Mouse (Mus musculus) limb, embryonic 10.5 days (tissue): ENCODE measurements at regions not wholly inside any gene's neighbourhood (a gene's known extent, or its start where the extent isn't known, plus 50 kb on each side); places are given as distances from the start of the nearest gene placed in this dataset.

Experiments
- DNase-seq: peaks from one replicate; pipeline ENCODE4 v3.0.0-alpha.2; 2017; ENCODE audit warnings: low spot score
- H3K27ac ChIP-seq: fragments of 300-500 bp; sonication (generic); 2 replicates; pipeline ENCODE4 v1.5.1; 2016; ENCODE audit warnings: mild to moderate bottlenecking
- H3K27me3 ChIP-seq: fragments of 300-500 bp; sonication (generic); 2 replicates; pipeline ENCODE4 v1.6.1; 2016; ENCODE audit warnings: low read depth, mild to moderate bottlenecking; ENCODE audit not compliant: poor library complexity, severe bottlenecking
- H3K36me3 ChIP-seq: fragments of 300-500 bp; sonication (generic); 2 replicates; pipeline ENCODE4 v1.6.1; 2016; ENCODE audit warnings: mild to moderate bottlenecking, moderate library complexity
- H3K4me1 ChIP-seq: fragments of 300-500 bp; sonication (generic); 2 replicates; pipeline ENCODE4 v1.6.1; 2016
- H3K4me3 ChIP-seq: fragments of 300-500 bp; sonication (generic); 2 replicates; pipeline ENCODE4 v1.5.1; 2016; ENCODE audit warnings: mild to moderate bottlenecking, moderate library complexity
- H3K9me3 ChIP-seq: fragments of 300-500 bp; sonication (generic); replicated peaks from 2 replicates; pipeline ENCODE4 v1.6.1; 2016; ENCODE audit warnings: mild to moderate bottlenecking
- WGBS: fragments of 180-500 bp; shearing (Covaris S2); methylation state at CpG from one replicate; pipeline ENCODE4 v1.1.7; 2016; 5-methylcytosine and 5-hydroxymethylcytosine counted together

- no peak overlapping the region for H3K4me3 ChIP-seq
- no peak for DNase-seq
- H3K4me1 ChIP-seq = peaks cover 3% of the 10 kb centered on the region; the same call in 1 of the 2 replicates
- H3K27me3 ChIP-seq = no peaks in the 10 kb centered on the region
- H3K27ac ChIP-seq = no peak overlapping the region; the same call in 1 of the 2 replicates
- no peaks in the 10 kb centered on the region for H3K9me3 ChIP-seq
- 78% methylated on average over 9 of the region's 9 CpGs for WGBS
- H3K36me3 ChIP-seq = no peaks in the 10 kb centered on the region
These were observed 112.6 kb upstream of the Pitx1 start for GRCm38 (mm10) chr13:55948591-55948990.

DNA sequence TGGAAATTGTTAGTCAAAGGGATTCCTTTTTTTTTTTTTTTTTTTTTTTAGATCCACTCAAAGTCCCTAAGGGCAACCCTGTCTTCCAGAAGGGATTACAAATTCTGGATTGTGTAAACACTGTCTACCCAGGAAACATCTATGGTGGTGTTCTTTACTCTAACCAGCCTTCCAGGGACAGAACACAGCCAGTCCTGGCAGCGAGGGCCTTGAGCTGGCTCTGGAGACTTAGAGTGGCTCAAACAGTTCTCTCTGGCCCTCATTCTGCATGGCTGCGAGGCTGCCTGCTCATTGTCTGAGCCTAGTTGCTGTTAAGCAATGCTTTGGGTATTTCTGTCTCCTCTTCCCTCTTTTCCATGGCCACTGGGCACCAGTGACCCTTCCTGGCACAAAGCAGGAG is 112.2 kb upstream of the Pitx1 start:
- 70% methylated on average over 2 of the region's 2 CpGs for WGBS
- no peak overlapping the region; the same call in 1 of the 2 replicates for H3K27ac ChIP-seq
- no peaks in the 10 kb centered on the region for H3K9me3 ChIP-seq
- H3K36me3 ChIP-seq = no peaks in the 10 kb centered on the region
- peaks cover 3% of the 10 kb centered on the region; the same call in 1 of the 2 replicates for H3K4me1 ChIP-seq
- no peak overlapping the region for H3K4me3 ChIP-seq
- no peak for DNase-seq
- no peaks in the 10 kb centered on the region for H3K27me3 ChIP-seq

GRCm38 (mm10) chr13:55937417-55937816 is 101.4 kb upstream of the Pitx1 start:
- Histone ChIP-seq H3K4me3 (no peak overlapping the region), H3K9me3 (no peaks in the 10 kb centered on the region), H3K4me1 (no peaks in the 10 kb centered on the region), H3K36me3 (no peaks in the 10 kb centered on the region), H3K27me3 (no peaks in the 10 kb centered on the region), H3K27ac (no peak overlapping the region)
- WGBS = 90% methylated on average over 9 of the region's 9 CpGs
- no peak for DNase-seq

DNA sequence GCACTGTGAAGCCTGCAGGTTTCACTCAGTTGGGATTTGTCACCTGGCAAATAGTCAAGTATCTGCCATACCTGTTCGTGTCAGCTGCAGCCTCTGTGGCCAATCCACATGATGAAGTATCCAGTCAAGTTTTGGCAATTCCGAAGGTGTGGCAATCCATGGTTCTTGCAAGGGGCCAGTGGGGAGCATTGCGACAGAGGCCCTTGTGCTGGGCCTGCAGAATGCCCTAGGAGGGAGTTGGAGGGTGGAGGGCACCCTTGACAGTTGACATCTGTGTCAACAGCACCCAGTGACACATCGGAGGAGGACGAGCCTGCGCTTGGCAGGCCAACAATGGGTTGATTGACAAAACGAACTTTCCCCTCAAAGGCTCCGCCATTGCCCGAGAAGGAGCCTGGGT is 101.0 kb upstream of the Pitx1 start:
- DNase-seq = no peak
- WGBS = 92% methylated on average over 9 of the region's 9 CpGs
- no peak overlapping the region for H3K4me3 ChIP-seq

DNA sequence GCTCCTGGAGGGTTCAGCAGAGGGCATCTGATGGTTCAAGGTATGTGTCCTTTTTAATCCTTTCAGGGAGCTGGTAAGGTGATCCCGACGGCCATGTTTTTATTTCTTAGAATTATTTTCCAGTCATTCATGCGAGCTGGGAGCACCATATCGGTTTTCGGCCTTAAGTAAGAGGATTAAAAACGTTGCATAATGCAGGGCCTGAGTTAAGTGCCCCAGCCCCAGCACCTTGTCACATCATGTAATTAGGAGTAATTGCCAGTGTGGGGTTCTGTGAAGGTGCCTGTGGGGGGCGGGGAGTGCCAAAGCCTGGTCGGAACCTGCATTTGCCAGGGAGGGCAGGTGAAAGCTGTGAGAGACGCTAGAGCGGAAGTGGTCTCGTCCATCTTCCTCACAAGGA is 94.6 kb upstream of the Pitx1 start:
- H3K4me1 ChIP-seq = peaks cover 13% of the 10 kb centered on the region
- no peak for DNase-seq
- WGBS = 72% methylated on average over 11 of the region's 11 CpGs
- H3K27ac ChIP-seq = no peak overlapping the region
- H3K4me3 ChIP-seq = no peak overlapping the region
- H3K27me3 ChIP-seq = no peaks in the 10 kb centered on the region
- no peaks in the 10 kb centered on the region for H3K9me3 ChIP-seq
- no peaks in the 10 kb centered on the region for H3K36me3 ChIP-seq

More for the DNA sequence above, 101.0 kb upstream of the Pitx1 start:
- no peaks in the 10 kb centered on the region for H3K9me3 ChIP-seq
- no peaks in the 10 kb centered on the region for H3K4me1 ChIP-seq
- H3K27ac ChIP-seq = no peak overlapping the region
- H3K36me3 ChIP-seq = no peaks in the 10 kb centered on the region
- H3K27me3 ChIP-seq = no peaks in the 10 kb centered on the region

GRCm38 (mm10) chr13:55929814-55930213 is 93.8 kb upstream of the Pitx1 start:
- no peaks in the 10 kb centered on the region for H3K36me3 ChIP-seq
- no peak overlapping the region for H3K4me3 ChIP-seq
- no peaks in the 10 kb centered on the region for H3K9me3 ChIP-seq
- WGBS = 51% methylated on average over 6 of the region's 6 CpGs
- DNase-seq = no peak
- H3K27ac ChIP-seq = no peak overlapping the region
- H3K4me1 ChIP-seq = peaks cover 13% of the 10 kb centered on the region
- peaks cover under 1% of the 10 kb centered on the region; the same call in 1 of the 2 replicates for H3K27me3 ChIP-seq

GRCm38 (mm10) chr13:55923505-55924136 is 87.6 kb upstream of the Pitx1 start:
- peak overlapping the region; percentile 39 for H3K4me3 ChIP-seq
- peak; percentile 54 for DNase-seq

DNA sequence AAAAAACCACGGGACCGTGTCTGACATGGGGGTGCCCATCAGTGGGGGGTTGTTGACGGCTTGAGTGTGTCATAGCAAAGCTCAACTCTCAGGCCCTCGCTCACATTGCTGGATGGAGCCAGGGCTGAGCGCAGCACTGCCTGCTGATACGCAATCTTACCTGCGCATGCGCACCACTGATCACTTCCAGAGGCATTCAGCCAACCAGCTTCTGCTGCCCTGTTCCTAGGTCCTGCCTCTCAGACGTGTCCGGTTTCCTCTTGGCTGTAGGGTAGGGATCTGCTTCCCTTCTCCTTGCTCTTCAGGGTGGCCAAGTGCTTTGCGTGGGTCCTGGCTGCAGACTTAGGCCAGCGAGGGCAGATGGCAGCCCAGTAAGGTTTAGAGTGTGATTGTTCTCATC is 81.3 kb upstream of the Pitx1 start:
- no peaks in the 10 kb centered on the region for H3K9me3 ChIP-seq
- WGBS = 93% methylated on average over 12 of the region's 12 CpGs
- H3K27ac ChIP-seq = no peak overlapping the region
- no peak overlapping the region for H3K4me3 ChIP-seq
- no peaks in the 10 kb centered on the region for H3K36me3 ChIP-seq
- 0 out of 2 replicates have a peak, but pooled peaks cover 8% of the 10 kb centered on the region for H3K4me1 ChIP-seq
- DNase-seq = no peak
- peaks cover 14% of the 10 kb centered on the region; the same call in 1 of the 2 replicates for H3K27me3 ChIP-seq

More at GRCm38 (mm10) chr13:55923505-55924136, 87.6 kb upstream of the Pitx1 start:
- Histone ChIP-seq H3K27me3 (peaks cover 20% of the 10 kb centered on the region; the same call in 1 of the 2 replicates), H3K27ac (0 out of 2 replicates have a peak overlapping the region, but pooled peaks have one; percentile 15), H3K36me3 (no peaks in the 10 kb centered on the region), H3K9me3 (no peaks in the 10 kb centered on the region), H3K4me1 (peaks cover 19% of the 10 kb centered on the region)
- 6% methylated on average over 7 of the region's 7 CpGs for WGBS

GRCm38 (mm10) chr13:55912271-55912711 is 76.3 kb upstream of the Pitx1 start:
- H3K27ac ChIP-seq = no peak overlapping the region
- no peaks in the 10 kb centered on the region for H3K9me3 ChIP-seq
- H3K4me3 ChIP-seq = no peak overlapping the region
- H3K4me1 ChIP-seq = peaks cover 8% of the 10 kb centered on the region; the same call in 1 of the 2 replicates
- peaks cover 8% of the 10 kb centered on the region; the same call in 1 of the 2 replicates for H3K27me3 ChIP-seq
- no peaks in the 10 kb centered on the region for H3K36me3 ChIP-seq
- 82% methylated on average over 13 of the region's 13 CpGs for WGBS
- no peak for DNase-seq

DNA sequence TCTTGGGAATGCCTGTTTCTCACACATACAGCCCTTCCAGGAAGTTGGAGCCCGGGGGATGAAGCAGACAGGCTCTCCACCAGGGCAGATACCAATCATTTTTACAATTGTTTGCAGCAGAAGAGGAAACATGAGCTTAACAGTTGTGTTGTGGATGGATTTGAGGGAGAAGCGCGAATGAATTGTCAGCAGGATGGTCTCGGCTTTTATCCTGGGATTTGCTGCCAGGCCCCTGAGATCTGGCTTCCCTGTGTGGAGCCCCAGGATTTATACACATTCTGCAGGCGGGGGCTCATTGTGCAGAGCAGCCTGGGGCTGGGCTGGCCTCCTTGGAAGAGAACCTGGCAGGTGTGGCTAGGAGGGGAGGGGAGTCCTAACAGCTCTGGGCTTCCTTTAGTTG is 73.9 kb upstream of the Pitx1 start:
- no peak overlapping the region for H3K4me3 ChIP-seq
- H3K36me3 ChIP-seq = no peaks in the 10 kb centered on the region
- peaks cover 8% of the 10 kb centered on the region; the same call in 1 of the 2 replicates for H3K4me1 ChIP-seq
- H3K27ac ChIP-seq = 0 out of 2 replicates have a peak overlapping the region, but pooled peaks have one; percentile 7
- 28% methylated on average over 5 of the region's 5 CpGs for WGBS
- H3K9me3 ChIP-seq = no peaks in the 10 kb centered on the region
- peaks cover 8% of the 10 kb centered on the region; the same call in 1 of the 2 replicates for H3K27me3 ChIP-seq
- no peak for DNase-seq

GRCm38 (mm10) chr13:55904884-55905283 is 68.9 kb upstream of the Pitx1 start:
- no peak for DNase-seq
- Histone ChIP-seq H3K36me3 (no peaks in the 10 kb centered on the region), H3K4me3 (no peak overlapping the region), H3K27ac (no peak overlapping the region), H3K4me1 (peaks cover 8% of the 10 kb centered on the region), H3K9me3 (no peaks in the 10 kb centered on the region), H3K27me3 (no peaks in the 10 kb centered on the region)
- WGBS = 94% methylated on average over 4 of the region's 4 CpGs

DNA sequence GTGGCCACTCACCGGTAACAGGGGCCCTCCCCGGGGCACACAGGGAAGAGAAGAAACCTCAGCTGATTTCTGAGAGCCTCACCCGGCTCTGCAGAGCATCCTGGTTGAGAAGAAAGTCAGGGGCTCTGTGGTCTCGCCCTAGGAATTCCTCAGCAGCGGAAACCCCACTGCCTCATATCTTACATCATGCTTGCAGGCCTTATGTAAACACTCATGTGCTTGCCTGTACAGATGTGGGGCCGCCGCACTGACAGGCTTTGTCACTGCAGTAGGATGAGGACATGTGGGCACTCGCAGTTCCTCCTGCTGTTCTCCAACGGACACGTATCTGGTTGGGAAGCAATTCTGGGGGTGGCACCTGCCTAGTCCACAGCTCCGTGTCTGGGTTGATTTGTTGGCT is 66.3 kb upstream of the Pitx1 start:
- DNase-seq = no peak
- Histone ChIP-seq H3K9me3 (no peaks in the 10 kb centered on the region), H3K4me1 (peaks cover 28% of the 10 kb centered on the region), H3K27me3 (0 out of 2 replicates have a peak, but pooled peaks cover 8% of the 10 kb centered on the region), H3K4me3 (no peak overlapping the region), H3K27ac (no peak overlapping the region), H3K36me3 (no peaks in the 10 kb centered on the region)
- WGBS = 81% methylated on average over 11 of the region's 11 CpGs

GRCm38 (mm10) chr13:55900190-55900526 is 64.2 kb upstream of the Pitx1 start:
- H3K27me3 ChIP-seq = 0 out of 2 replicates have a peak, but pooled peaks cover 8% of the 10 kb centered on the region
- no peak overlapping the region for H3K4me3 ChIP-seq
- H3K36me3 ChIP-seq = no peaks in the 10 kb centered on the region
- peaks cover 28% of the 10 kb centered on the region for H3K4me1 ChIP-seq
- no peaks in the 10 kb centered on the region for H3K9me3 ChIP-seq
- H3K27ac ChIP-seq = 0 out of 2 replicates have a peak overlapping the region, but pooled peaks have one; percentile 74
- WGBS = 81% methylated on average over 4 of the region's 4 CpGs
- no peak for DNase-seq
